Mouse (Mus musculus) limb, embryonic 13.5 days (tissue): ENCODE data around the gene Zfp982. TPM values are rescaled to one million over a fixed set of nuclear protein-coding genes. Genes with fewer than 3 reads are reported as not detected.

ENCODE experiments used
- polyA plus RNA-seq: library from polyadenylated mRNA; unstranded; fragments of >200 nt; fragmentation: Nextera tagmentation; extraction: Ambion mirVana; gene quantifications from 2 replicates; pipeline ENCODE4 v1.2.1, GENCODE M21; 2015

Zfp982 gene
- polyA plus RNA-seq, 1 experiment from 2014 or later, result 8.5 TPM

Other genes starting within 250 kb of the Zfp982 start
- gene Zfp988, start 186.7 kb upstream of the Zfp982 start, polyA plus RNA-seq, result 0.13 and 0.15 TPM in 2 replicates
- 0.18 TPM in 1 of 2 replicates, not detected in the other for gene Zfp978, start 131.1 kb upstream of the Zfp982 start, polyA plus RNA-seq
- gene Gm16503, start 47.8 kb downstream of the Zfp982 start, polyA plus RNA-seq, result 0.87 and 1.2 TPM in 2 replicates
- 0.13 TPM in 2 replicates for gene Zfp985, start 60.9 kb downstream of the Zfp982 start, polyA plus RNA-seq
- 2.7 TPM in 2 replicates for gene Zfp979, start 150.1 kb downstream of the Zfp982 start, polyA plus RNA-seq
- gene Zfp534, start 210.1 kb downstream of the Zfp982 start, polyA plus RNA-seq, result not detected in 2 replicates